Mouse (Mus musculus) left cerebral cortex, adult 2 months (tissue): ENCODE results near the gene Hinfp. TPM values are rescaled to one million over a fixed set of nuclear protein-coding genes. Genes with fewer than 3 reads are reported as not detected.

Experiments
- DNase-seq, 2 experiments: peaks; one replicate each; pipeline ENCODE4 v3.0.0; 2021 to 2022; ENCODE audit warnings: low spot score in 2 of 2, mixed read lengths in 1 of 2; ENCODE audit errors: extremely low spot score in 1 of 2
- H3K27ac ChIP-seq: fragments of 200-600 bp; 2 replicates; pipeline ENCODE4 v1.8.1; 2022
- H3K4me3 ChIP-seq: fragments of 200-600 bp; 2 replicates; pipeline ENCODE4 v1.8.1; 2022
- CTCF ChIP-seq: fragments of 200-600 bp; IDR thresholded peaks from 2 replicates; pipeline ENCODE4 v1.8.1; 2022; ENCODE audit warnings: antibody characterized with exemption, mild to moderate bottlenecking, moderate library complexity
- intact Hi-C: fragments of 180-260 bp; cut with DNase I; formaldehyde crosslinking; loops from one replicate; pipeline ENCODE4 v1.15.1; 2025
- microRNA-seq, 2 experiments: library from miRNA; unstranded; fragments of <30 nt; microRNA quantifications; one replicate each; pipeline ENCODE4 v1.2.0; 2021
- total RNA-seq, 2 experiments: library from RNA; stranded (reverse); gene quantifications; 2 replicates each; pipeline ENCODE4 v1.2.3; 2021

Hinfp gene
- total RNA-seq, 2 experiments from 2014 or later = 28.9 to 29.3 TPM

- H3K4me3 ChIP-seq = no peak overlapping the region
- intact Hi-C loops = no loop called here
Observed at GRCm38 (mm10) chr9:44247907-44248306, 57.6 kb downstream of the Hinfp start.

GRCm38 (mm10) chr9:44243621-44244020 lies 61.9 kb downstream of the Hinfp start:
- Histone ChIP-seq H3K4me3 (no peak overlapping the region), H3K27ac (no peak overlapping the region)
- DNase-seq = no peak
- intact Hi-C loops = no loop called here
- no peak for TF ChIP-seq CTCF

More at GRCm38 (mm10) chr9:44247907-44248306, 57.6 kb downstream of the Hinfp start:
- no peak overlapping the region for H3K27ac ChIP-seq
- no peak for TF ChIP-seq CTCF
- no peak for DNase-seq

Small RNA genes lying within 50 kb of the gene (microRNA-seq; reads per million reads assigned to microRNA genes)
- gene Gm44335 = 0 reads per million in 2 experiments

Other genes starting within 250 kb of the Hinfp start
- 100 to 1,000 TPM in 1 of 2 experiments, 10 to 100 TPM in 1; 99.3 to 120 TPM for gene Usp2, start 238.7 kb downstream of the Hinfp start, total RNA-seq
- 1 to 10 TPM in 1 of 2 experiments, under 1 TPM in 1; 0.82 to 1.6 TPM for gene Mfrp, start 203.9 kb downstream of the Hinfp start, total RNA-seq
- 10 to 100 TPM; 14.2 to 15.3 TPM for gene C1qtnf5, start 198.4 kb downstream of the Hinfp start, total RNA-seq
- under 1 TPM in 1 of 2 experiments, not detected in 1; 0.56 TPM for gene Gm49380, start 192.2 kb downstream of the Hinfp start, total RNA-seq
- gene Rnf26, start 192.2 kb downstream of the Hinfp start, total RNA-seq = 10 to 100 TPM; 32.7 to 33.1 TPM
- gene Mcam, start 171.2 kb downstream of the Hinfp start, total RNA-seq = 10 to 100 TPM in 1 of 2 experiments, 1 to 10 TPM in 1; 9.0 to 11.6 TPM
- 10 to 100 TPM; 59.5 to 66.3 TPM for gene Cbl, start 71.6 kb downstream of the Hinfp start, total RNA-seq
- gene Ccdc153, start 65.0 kb downstream of the Hinfp start, total RNA-seq = 1 to 10 TPM in 1 of 2 experiments, under 1 TPM in 1; 0.77 to 1.1 TPM
- 1 to 10 TPM in 1 of 2 experiments, under 1 TPM in 1; 0.50 to 1.2 TPM for gene Pdzd3, start 54.2 kb downstream of the Hinfp start, total RNA-seq
- gene Nlrx1, start 37.1 kb downstream of the Hinfp start, total RNA-seq = 10 to 100 TPM in 1 of 2 experiments, 1 to 10 TPM in 1; 8.7 to 13.3 TPM
- gene Abcg4, start 17.1 kb downstream of the Hinfp start, total RNA-seq = 10 to 100 TPM; 62.1 TPM
- 100 to 1,000 TPM; 190 to 222 TPM for gene C2cd2l, start 14.6 kb upstream of the Hinfp start, total RNA-seq
- gene Dpagt1, start 20.3 kb upstream of the Hinfp start, total RNA-seq = 10 to 100 TPM; 13.8 to 14.6 TPM
- gene H2afx, start 29.0 kb upstream of the Hinfp start, total RNA-seq = 10 to 100 TPM; 46.1 to 53.2 TPM
- gene Hmbs, start 38.6 kb upstream of the Hinfp start, total RNA-seq = 10 to 100 TPM; 20.8 to 21.1 TPM
- gene Vps11, start 56.0 kb upstream of the Hinfp start, total RNA-seq = 10 to 100 TPM; 52.1 to 53.1 TPM
- 100 to 1,000 TPM; 127 to 139 TPM for gene Hyou1, start 73.8 kb upstream of the Hinfp start, total RNA-seq
- gene Slc37a4, start 91.2 kb upstream of the Hinfp start, total RNA-seq = 10 to 100 TPM; 25.3 to 28.4 TPM
- gene Rps25, start 101.5 kb upstream of the Hinfp start, total RNA-seq = 100 to 1,000 TPM; 644 to 664 TPM
- gene Trappc4, start 101.9 kb upstream of the Hinfp start, total RNA-seq = 10 to 100 TPM; 66.8 to 70.2 TPM
- gene Ccdc84, start 112.9 kb upstream of the Hinfp start, total RNA-seq = 10 to 100 TPM; 19.9 to 22.2 TPM
- not detected for gene Foxr1, start 135.5 kb upstream of the Hinfp start, total RNA-seq
- not detected for gene Upk2, start 149.3 kb upstream of the Hinfp start, total RNA-seq
- gene Bcl9l, start 177.2 kb upstream of the Hinfp start, total RNA-seq = 10 to 100 TPM; 58.6 to 63.4 TPM